Mouse (Mus musculus) liver, postnatal 0 days (tissue): ENCODE results near the gene Dusp18. TPM values are rescaled to one million over a fixed set of nuclear protein-coding genes. Genes with fewer than 3 reads are reported as not detected.

ENCODE experiments used
- ATAC-seq: fragments of 200-750 bp; cut with Nextera tagmentation; 2 replicates; pipeline ENCODE4 v1.8.0; 2017; ENCODE audit warnings: mild to moderate bottlenecking, moderate library complexity
- DNase-seq: peaks from one replicate; pipeline ENCODE4 v3.0.0-alpha.2; 2016
- H3K27ac ChIP-seq: fragments of 300-500 bp; sonication (generic); 2 replicates; pipeline ENCODE4 v1.5.1; 2014; ENCODE audit warnings: antibody characterized with exemption, moderate library complexity, mild to moderate bottlenecking, low read depth
- H3K27me3 ChIP-seq: fragments of 300-500 bp; sonication (generic); 2 replicates; pipeline ENCODE4 v1.6.1; 2014; ENCODE audit warnings: low read length, control low read depth, mixed read lengths; ENCODE audit not compliant: insufficient read depth
- H3K36me3 ChIP-seq: fragments of 300-500 bp; sonication (generic); replicated peaks from 2 replicates; pipeline ENCODE4 v1.6.1; 2014; ENCODE audit warnings: mild to moderate bottlenecking, control low read depth, low read length, moderate library complexity, mixed read lengths; ENCODE audit not compliant: insufficient read depth
- H3K4me1 ChIP-seq: fragments of 300-500 bp; sonication (generic); 2 replicates; pipeline ENCODE4 v1.6.1; 2014; ENCODE audit warnings: antibody characterized with exemption, mild to moderate bottlenecking, control low read depth; ENCODE audit not compliant: insufficient read depth
- H3K4me2 ChIP-seq: fragments of 300-500 bp; sonication (generic); 2 replicates; pipeline ENCODE4 v1.6.1; 2014; ENCODE audit warnings: low read depth, mild to moderate bottlenecking, low read length, moderate library complexity, mixed read lengths
- H3K4me3 ChIP-seq: fragments of 300-500 bp; sonication (generic); 2 replicates; pipeline ENCODE4 v1.5.1; 2014; ENCODE audit warnings: low read depth, low read length
- H3K9ac ChIP-seq: fragments of 300-500 bp; sonication (generic); replicated peaks from 2 replicates; pipeline ENCODE4 v1.6.1; 2014; ENCODE audit warnings: mild to moderate bottlenecking, moderate library complexity
- H3K9me3 ChIP-seq: fragments of 300-500 bp; sonication (generic); 2 replicates; pipeline ENCODE4 v1.6.1; 2016; ENCODE audit warnings: mild to moderate bottlenecking, control low read depth, low read length, mixed read lengths
- CTCF ChIP-seq: sonication (generic); IDR thresholded peaks from 2 replicates; pipeline ENCODE4 v1.5.1; 2016; ENCODE audit warnings: antibody characterized with exemption, low read depth
- EP300 ChIP-seq: IDR thresholded peaks from 2 replicates; pipeline ENCODE4 v1.6.1; 2016; ENCODE audit warnings: antibody characterized with exemption, low read depth, mild to moderate bottlenecking
- WGBS: fragments of 180-500 bp; shearing (Covaris S2); extraction: QIAGEN DNeasy Blood & Tissue Kit; methylation state at CpG from one replicate; pipeline ENCODE4 v1.1.7; 2014; ENCODE audit not compliant: insufficient replicate concordance; 5-methylcytosine and 5-hydroxymethylcytosine counted together
- polyA plus RNA-seq: library from polyadenylated mRNA; unstranded; fragments of >200 nt; fragmentation: Nextera tagmentation; extraction: Ambion mirVana; gene quantifications from 2 replicates; pipeline ENCODE4 v1.2.1, GENCODE M21; 2015

Gene Dusp18
- polyA plus RNA-seq, result 0.19 and 0.27 TPM in 2 replicates

DNA sequence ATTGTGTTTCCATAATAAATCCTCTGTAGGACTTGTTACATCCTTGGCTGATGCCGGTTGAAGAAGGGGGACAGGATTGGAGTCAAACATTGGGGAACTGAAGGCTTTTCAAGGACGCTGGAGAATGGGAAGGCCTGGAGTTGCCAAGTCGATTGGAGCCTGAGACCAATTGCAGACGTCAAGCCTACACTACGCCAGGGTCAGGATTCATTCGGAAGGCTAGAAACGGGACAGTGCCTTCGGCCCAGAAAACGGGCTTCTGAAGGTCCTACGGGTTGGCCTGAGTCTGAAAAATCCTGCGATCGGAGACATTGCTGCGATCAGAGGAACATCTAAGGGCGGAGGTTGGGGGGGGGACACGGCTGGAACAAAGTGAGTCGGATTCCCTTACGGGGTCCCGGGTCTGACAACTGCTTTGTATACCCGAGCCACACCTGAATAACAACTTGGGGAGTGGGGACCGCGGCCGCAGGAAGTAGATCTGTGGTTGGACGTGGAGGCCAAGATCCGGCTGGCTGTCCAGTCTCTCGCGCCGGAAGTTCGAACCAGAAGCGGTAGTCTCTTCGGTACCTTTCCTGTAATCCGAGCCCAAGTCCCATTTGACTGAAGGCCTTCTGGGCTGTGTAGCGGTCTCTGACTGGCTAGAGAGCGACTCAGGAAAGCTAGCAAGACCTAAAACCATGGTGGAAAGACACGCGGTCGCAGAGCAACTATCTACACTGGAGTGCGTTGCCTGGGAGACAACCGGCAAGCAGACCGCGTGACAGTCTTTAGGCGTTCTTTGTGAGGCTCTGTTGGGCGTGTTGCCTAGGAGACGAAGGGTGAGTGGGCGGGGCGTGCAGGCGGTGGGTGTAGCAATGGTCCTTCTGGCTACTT, at the start of gene Dusp18, which contains the start of gene 4921536K21Rik:
Gene Dusp18, plus strand, starts transcription at position 835 of the 876 bp plus-strand sequence.
Gene 4921536K21Rik, minus strand, starts transcription at position 693 of the 876 bp plus-strand sequence.
- WGBS, result 6% methylated on average over 46 of the region's 46 CpGs
- Histone ChIP-seq H3K27ac (no peak within 1 kb of the TSS), H3K4me2 (peak within 1 kb of the TSS; percentile 78), H3K4me1 (peaks cover 11% of the 10 kb centered on the region), H3K9me3 (no peaks in the 10 kb centered on the region), H3K36me3 (no peaks in the 10 kb centered on the region), H3K27me3 (no peaks in the 10 kb centered on the region), H3K4me3 (peak within 1 kb of the TSS; percentile 45), H3K9ac (no peak within 1 kb of the TSS)
- DNase-seq (peak; percentile 87), ATAC-seq (peak; percentile 91)
- TF ChIP-seq CTCF (no peak), EP300 (no peak)

DNA sequence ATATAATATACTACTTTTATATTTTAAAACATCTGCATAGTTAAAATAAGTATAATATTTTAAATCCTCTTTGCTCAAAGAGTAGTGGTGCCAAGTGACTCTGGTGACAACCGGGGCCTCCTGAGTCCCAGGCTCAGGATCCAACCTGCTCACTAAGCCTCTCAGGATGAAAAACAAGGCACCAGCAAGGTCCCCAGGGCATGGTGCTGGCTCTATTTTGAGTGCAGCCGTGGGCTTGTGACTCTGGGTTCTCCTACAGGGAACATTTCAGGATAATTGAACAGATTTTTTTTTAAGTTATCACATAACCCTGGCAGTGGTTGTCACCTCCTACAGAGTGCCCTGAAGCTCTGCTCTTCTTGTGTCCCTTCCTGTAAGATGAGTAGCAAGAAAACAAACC, 48.7 kb upstream of the Dusp18 start:
- DNase-seq (no peak), ATAC-seq (no peak)
- no peak overlapping the region for H3K9ac ChIP-seq
- TF ChIP-seq EP300 (no peak), CTCF (no peak)
- WGBS, result 69% methylated on average over 2 of the region's 2 CpGs
- H3K4me2 ChIP-seq, result no peak overlapping the region
- no peaks in the 10 kb centered on the region for H3K27me3 ChIP-seq
- no peak overlapping the region for H3K4me3 ChIP-seq
- H3K9me3 ChIP-seq, result no peaks in the 10 kb centered on the region
- H3K27ac ChIP-seq, result no peak overlapping the region
- no peaks in the 10 kb centered on the region for H3K4me1 ChIP-seq
- no peaks in the 10 kb centered on the region for H3K36me3 ChIP-seq

DNA sequence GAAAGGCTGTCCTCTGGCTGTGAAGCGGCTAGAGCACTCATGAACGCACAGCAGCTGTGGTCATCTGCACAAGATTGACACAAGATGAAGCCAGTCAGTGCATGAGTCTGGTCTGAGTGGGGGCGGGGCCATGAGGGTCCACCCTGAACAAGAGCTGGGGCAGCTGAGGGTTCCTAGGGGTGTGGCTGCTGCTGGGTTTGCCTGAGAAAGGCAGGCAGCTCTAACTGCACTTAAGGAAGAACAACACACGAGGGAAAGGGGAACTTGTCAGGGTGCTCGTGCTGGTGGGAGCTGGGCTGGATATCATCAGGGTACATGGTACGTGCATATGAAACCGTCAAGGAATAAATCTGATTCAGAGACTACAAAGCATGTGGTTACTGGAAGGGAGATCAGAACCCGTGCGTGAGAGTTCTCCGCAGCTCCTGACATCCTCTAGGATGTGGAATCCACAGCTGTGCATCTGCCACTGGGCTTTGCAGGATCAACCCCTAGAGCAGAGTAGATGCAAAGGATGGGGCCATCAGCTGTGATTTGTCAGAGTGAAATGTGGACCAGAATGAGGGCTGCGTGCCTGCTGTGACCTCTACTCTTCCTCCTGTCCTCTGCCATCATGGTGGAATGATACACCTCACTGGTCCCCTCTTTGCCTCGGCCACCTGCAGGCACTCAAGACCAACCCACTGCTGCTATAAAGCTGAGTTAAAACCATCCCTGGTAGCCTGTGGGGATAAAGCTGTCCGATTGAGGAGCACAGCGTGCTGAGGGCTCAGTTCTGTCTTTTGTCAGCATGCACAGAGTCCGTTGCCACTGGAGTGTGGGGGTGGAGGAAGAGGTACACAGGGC, 45.3 kb upstream of the Dusp18 start:
- no peak for ATAC-seq
- Histone ChIP-seq H3K4me2 (no peak overlapping the region), H3K27me3 (no peaks in the 10 kb centered on the region), H3K36me3 (no peaks in the 10 kb centered on the region), H3K27ac (no peak overlapping the region), H3K4me1 (no peaks in the 10 kb centered on the region), H3K9me3 (no peaks in the 10 kb centered on the region), H3K9ac (no peak overlapping the region), H3K4me3 (no peak overlapping the region)
- DNase-seq, result no peak
- TF ChIP-seq CTCF (no peak), EP300 (no peak)
- 69% methylated on average over 15 of the region's 15 CpGs for WGBS

DNA sequence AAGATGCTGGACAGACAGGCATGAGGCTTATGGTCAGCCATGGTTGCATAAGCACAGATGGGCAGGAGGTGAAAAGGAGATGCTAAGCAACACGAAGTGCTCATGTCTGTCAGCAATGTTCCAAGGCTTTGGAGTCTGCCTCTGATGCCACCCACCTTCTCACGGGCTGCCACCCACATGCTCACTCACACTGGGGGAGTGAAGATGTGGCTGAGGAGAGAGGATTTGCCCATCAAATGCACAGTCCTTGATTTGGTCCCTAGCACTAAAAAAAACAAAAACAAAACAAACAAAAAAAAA, 44.8 kb upstream of the Dusp18 start:
- 70% methylated on average over 2 of the region's 2 CpGs for WGBS
- Histone ChIP-seq H3K4me3 (no peak overlapping the region), H3K4me1 (no peaks in the 10 kb centered on the region), H3K4me2 (no peak overlapping the region), H3K27ac (no peak overlapping the region), H3K9ac (no peak overlapping the region), H3K9me3 (no peaks in the 10 kb centered on the region), H3K27me3 (no peaks in the 10 kb centered on the region), H3K36me3 (no peaks in the 10 kb centered on the region)
- TF ChIP-seq CTCF (no peak), EP300 (no peak)
- ATAC-seq, result no peak
- no peak for DNase-seq

DNA sequence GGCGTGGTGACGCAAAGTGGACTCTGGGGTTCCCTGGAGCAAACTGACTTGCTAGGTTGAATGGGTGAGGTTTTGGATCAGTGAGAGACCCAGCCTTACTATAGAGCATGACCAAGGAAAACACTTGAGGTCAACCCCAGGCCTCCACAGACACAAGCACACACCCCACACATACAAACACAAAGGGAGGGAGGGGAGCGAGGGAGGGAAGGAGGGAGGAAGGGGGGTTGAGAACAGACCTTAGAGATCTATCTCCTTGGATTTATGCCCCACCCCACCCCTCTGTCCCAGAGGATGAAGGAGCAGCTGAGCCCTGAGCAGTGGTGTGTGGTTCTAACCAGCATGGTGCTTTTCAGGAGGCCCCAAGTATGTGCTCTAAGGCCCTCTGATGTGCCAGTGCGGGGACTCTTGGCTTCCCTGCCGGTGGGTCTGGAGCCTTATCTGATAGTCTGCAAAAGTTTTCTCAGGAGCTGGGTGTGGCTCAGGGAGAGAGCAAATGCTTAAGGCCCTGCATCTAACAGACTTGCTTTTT, 44.2 kb upstream of the Dusp18 start:
- Histone ChIP-seq H3K27ac (no peak overlapping the region), H3K4me2 (no peak overlapping the region), H3K9ac (no peak overlapping the region), H3K9me3 (no peaks in the 10 kb centered on the region), H3K27me3 (no peaks in the 10 kb centered on the region), H3K4me3 (no peak overlapping the region), H3K4me1 (no peaks in the 10 kb centered on the region), H3K36me3 (no peaks in the 10 kb centered on the region)
- 50% methylated on average over 5 of the region's 5 CpGs for WGBS
- DNase-seq (no peak), ATAC-seq (no peak)
- no peak for TF ChIP-seq CTCF
- no peak for TF ChIP-seq EP300

DNA sequence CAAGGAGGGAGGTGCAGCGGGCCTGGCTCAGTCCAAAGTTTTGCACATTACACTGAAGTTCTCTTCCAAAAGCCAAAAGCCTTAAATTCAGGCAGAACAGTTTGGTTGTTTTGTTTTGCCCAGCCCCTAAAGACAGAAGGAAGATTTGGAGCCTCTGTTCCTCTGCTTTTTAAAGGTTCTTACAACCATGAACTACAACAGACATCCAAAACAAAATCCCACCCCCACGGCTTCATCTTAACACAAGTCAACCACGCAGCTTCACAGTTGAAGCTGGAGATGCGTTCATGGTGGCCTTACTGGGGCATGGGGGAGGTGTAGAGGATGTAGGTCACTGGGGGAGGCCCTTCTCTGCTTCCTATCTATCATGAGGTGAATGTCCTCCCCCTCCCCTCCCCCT, 43.2 kb upstream of the Dusp18 start:
- no peak overlapping the region for H3K4me2 ChIP-seq
- TF ChIP-seq EP300, result no peak
- TF ChIP-seq CTCF, result no peak
- no peak overlapping the region for H3K4me3 ChIP-seq
- H3K9me3 ChIP-seq, result no peaks in the 10 kb centered on the region
- H3K27me3 ChIP-seq, result no peaks in the 10 kb centered on the region
- WGBS, result 69% methylated on average over 4 of the region's 4 CpGs
- no peak overlapping the region for H3K27ac ChIP-seq
- H3K36me3 ChIP-seq, result no peaks in the 10 kb centered on the region
- ATAC-seq (no peak), DNase-seq (no peak)
- H3K4me1 ChIP-seq, result no peaks in the 10 kb centered on the region
- H3K9ac ChIP-seq, result no peak overlapping the region
